Mouse (Mus musculus) CD4-positive, CD25-positive, alpha-beta regulatory T cell, adult 4 months (primary cell): ENCODE results near the gene Apbb1ip. TPM values are rescaled to one million over a fixed set of nuclear protein-coding genes. Genes with fewer than 3 reads are reported as not detected.

Experiments used
- ATAC-seq: one replicate; pipeline ENCODE4 v1.8.0; 2017
- polyA plus RNA-seq, 2 experiments: library from polyadenylated mRNA; unstranded; fragments of 100-300 nt; shearing (Covaris generic); gene quantifications; one replicate each; pipeline ENCODE4 v1.2.1; 2017

The Apbb1ip gene
- polyA plus RNA-seq, 2 experiments from 2014 or later: 91.3 to 105 TPM

DNA sequence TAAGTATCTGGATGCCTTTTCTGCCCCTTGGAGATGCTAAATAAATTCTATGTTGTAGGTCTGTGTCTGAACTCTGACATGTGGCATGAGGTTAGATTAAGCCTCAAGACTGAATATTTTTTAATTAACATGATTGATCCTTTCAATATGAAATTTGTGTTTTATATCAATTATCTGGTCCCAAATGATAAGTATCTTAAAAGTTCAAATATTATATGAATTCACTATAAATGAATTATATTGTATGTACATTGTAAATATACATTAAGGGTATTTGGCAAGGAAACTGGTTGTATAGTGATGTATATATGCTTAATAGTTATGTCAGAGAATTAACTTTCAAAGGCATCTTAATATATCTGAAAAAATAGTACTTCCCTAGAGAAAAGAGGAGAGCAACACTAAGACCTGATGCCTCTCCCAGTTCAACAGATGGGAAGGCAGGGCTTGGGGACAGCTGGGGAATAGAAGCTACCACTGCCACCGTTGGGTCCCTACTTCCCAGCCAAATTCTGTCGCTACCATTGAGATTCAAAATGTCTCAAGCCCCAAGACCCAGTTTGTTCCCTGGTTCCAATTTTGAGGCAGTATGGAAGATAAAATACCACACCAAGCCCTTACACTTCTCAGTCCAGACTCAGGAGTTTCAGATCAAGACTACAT, 2.8 kb downstream of the Apbb1ip start:
- ATAC-seq: no peak

DNA sequence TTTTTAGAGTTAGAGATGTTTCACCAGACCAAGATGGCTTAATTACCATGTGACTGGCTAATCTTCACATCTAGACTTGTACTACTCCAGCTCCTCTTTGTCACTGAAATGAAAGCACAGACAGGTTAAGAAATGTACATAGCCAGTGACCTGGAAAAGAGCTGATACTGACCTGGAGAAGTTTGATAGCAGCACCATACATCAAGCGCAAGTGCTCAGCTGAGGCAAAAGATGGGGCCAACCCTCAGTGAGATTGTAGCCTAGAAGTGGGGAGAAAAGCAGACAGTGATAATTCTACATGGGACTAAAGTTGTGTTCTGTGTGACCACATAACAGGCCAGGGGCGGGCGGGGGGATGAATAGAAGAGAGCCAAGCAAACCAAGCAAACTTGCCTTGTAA, 3.9 kb downstream of the Apbb1ip start:
- ATAC-seq: no peak

DNA sequence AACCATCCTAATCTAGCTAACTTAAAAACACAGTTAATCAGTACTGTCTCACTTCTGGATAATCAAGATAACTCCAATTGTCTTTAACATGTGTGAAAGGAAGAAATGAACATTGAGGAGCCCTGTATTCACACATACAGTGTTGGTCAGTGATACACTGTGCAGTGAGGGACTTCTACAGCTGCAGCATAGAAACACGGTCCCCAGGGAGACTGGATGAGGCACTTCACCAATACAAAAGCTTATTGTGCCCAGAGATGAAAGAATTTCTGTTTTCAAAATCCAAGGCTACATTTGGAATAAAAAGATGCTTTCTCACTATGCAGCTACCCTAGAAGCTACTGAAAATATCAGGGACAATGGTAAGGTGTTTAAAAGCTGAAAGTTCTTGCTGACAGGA, 7.0 kb downstream of the Apbb1ip start:
- no peak for ATAC-seq

DNA sequence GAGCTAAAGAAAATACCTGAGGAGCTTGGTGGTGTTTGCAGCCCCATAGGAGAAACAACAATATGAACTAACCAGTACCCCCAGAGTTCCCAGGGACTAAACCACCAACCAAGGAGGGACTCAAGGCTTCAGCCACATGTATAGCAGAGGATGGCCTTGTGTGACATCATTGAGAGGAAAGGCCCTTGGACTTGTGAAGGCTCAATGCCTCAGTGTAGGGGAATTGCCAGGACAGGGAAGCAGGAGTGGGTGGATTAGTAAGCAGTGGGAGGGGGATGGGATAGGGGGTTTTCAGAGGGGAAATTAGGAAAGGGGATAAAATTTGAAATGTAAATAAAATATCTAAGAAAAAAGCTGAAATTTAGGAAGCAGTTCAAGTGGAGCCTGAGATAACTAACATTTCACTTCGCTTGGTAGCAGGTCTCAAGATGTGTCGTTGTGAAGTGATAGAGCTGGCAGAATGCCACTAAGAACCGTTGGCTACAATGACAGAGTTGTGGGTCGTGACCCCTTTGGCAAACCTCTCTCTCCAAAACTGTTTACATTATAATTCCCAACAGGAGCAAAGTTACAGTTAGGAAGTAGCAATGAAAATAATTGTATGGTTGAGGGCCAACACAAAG, 7.6 kb downstream of the Apbb1ip start:
- ATAC-seq: no peak

DNA sequence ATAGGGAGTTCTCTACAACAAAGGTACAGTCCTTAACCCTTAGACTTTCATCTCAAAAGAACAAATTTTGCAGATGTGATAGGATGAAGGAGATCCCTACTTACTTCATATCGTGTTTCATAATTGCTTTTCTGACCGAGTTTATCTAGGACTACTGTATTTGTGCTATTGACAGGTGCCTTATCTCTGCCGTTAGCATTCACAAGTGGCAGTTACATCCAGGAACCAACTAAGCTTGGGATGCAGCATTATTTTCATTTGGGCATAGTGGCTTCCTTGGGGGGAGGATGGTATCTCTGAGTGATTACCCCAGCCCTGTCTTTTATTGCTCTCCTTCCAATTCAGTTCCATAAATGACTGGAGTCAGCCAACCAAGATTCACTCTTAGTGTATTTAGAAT, 8.2 kb downstream of the Apbb1ip start:
- no peak for ATAC-seq

DNA sequence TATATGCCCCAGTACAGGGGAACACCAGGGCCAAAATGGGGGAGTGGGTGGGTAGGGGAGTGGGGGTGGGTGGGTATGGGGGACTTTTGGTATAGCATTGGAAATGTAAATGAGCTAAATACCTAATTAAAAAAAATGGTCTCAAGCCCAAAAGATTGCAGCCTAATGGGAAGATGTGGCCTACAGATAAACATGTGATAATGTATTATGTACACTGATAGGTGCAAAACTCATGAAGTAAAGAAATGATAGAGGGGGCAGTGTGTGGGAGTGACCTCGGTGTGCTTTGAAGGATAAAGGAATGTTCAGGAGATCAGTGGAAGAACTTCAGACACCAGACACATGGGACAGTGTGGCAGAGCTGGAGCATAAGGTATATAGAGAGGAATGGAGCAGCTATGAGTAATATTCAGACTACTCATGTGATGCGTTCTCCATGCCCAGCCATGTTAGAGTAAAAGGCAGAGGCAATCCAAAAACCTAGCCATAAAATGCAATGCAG, 9.3 kb downstream of the Apbb1ip start:
- ATAC-seq: no peak

DNA sequence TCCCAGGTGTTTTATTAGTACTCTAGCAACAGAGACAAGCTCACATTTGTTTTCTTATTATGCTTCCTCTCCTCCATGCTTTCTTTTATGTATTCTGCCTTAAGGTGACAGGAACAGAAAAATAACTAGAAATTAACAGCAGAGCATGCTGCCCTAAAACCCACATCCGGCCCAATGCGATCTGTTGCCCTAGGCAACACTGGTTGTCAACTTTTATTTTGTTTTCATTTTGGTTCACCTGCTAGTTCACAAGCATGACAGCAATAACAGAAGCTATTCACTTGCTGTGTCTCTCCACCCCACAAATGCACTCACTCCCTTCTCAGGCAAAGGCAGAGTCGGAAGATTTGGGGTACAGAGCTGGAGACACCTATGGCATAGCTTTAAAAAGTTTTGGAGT, 10.3 kb downstream of the Apbb1ip start:
- peak; percentile 91 for ATAC-seq

DNA sequence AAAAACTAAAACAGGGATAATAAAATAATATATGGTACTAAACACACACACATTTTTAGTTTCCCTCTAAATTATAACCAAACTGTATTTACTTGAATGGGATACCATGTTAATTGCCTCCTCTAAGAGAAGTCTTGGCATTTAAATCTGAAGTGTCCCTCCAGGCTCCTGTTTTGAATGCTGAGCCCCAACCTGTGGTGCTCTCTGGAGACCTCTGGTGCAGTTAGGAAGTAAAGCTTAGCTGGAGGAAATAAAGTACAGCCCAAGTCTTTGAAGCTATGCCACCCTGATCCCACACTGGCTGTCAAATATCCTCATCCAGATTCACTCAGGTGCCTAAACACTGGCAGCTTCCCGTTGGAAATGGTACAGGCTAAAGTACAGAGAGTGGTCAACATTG, 10.9 kb downstream of the Apbb1ip start:
- ATAC-seq: no peak

DNA sequence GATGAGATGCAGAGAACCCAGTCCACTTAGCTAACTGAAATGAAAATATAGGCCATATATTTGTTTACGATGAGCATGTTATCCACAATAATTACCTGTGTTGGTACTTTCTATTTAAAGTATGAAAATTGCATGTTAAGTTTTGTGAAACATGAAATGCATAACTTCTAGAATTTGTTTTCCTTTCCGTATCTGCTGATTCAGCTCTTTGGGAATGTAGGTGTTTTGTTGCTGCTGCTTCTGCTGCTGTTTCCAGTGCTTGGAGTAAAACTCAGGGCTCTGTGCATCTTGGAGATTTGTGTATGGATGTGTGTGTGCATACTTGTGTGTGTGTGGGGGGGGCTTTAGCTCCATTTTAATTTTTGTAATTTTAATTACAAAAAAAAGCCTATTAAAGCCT, 14.8 kb downstream of the Apbb1ip start:
- no peak for ATAC-seq

DNA sequence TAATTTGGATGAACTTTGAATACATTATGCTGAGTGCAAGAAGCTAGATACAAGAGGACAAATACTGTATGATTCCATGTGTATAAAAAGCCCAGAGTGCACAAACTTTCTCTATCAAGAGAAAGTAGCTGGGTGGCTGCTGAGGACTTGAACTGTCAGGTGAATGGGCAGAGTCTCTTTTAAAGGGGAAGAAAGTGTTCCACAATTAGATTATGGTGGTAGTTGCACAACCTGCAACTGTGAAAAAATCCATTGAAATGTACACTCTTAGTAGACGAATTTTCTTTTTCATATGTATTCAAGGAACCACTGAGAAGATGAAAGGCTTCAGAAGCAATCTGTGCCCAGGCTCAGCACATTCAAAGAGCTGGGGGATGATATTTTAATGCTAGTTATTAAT, 15.7 kb downstream of the Apbb1ip start:
- ATAC-seq: no peak

DNA sequence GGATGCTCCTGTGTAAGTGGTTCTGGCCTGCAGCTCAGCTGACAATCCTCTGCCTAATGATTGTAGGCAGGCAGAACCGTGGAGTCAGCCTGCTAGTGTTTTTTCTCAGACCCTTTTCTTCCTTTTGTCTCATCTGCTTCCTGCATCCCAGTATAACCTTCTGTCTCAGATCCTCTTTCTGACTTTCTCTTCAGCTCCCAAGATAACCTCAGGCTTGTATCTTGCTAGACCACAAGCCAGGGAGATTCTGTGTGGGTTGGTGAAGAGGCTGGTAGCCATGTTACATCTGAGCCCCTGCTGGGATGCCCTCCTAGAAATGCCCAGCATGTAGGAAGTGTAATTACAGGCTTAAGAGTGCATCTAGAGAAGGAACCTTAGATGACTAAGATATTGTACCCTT, 16.5 kb downstream of the Apbb1ip start:
- ATAC-seq: no peak

DNA sequence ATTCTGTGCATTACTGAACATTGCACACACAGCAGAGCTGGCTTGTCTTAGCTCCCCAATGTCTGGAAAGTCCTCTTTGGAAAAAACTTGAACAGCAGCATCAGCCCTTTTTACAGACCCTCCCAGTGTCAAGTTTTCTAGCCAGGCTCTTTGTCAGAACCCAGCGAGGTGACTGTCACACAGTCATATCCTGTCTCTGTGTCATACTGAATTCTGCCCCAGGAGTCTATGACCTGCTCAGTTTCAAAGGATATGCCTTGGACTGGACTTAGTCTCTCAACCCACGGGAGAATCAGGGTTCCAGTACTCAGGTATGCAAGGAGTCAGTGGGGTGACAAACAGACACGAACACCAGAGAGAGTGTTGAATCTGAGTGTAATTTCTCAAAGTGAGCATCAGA, 21.2 kb downstream of the Apbb1ip start:
- peak; percentile 59 for ATAC-seq

DNA sequence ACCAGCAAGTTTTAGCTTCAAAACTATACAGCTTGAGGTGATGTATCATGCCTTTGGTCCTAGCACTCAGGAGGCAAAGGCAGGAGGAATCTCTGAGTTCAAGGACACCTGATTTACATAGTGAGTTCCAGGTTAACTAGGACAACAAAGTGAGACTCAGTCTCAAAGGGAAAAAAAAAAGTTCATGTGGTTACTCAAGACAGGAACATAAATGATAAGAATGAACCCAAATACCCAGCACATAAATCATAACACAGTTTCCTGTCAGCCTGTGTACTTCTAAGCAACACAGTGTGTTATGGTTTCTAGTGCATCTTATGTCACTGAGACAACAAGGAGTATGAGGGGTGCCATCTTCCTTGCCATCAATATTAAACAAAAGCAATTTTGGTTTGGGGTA, 22.6 kb downstream of the Apbb1ip start:
- ATAC-seq: peak; percentile 68

DNA sequence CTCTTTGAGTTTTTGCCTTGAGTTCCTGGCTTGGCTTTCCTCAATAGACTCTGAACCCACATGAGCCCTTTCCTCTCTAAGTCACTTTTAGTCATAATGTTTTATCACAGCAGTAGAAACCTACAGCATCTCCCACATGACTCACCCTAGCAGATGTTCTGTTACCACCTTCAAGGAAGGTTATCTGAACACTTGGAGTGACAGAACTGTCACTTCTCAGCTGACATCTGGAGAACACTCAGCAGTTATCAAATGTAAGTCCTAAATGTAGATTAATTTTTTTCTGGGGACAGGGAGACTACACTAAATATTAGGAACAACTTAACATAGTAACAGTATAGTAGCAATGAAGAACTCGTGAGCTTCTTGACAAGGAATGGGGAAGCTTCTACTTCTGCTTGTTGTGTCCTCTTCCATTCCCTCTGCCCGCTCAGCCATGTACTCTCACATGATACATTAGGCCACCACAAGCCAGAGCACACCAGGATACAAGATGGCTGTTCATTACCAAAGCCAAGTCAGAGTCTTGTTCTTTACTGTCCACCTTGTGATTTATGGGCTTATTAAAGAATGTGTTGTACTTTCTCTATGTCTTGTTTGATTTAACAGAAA, 25.6 kb downstream of the Apbb1ip start:
- ATAC-seq: no peak

DNA sequence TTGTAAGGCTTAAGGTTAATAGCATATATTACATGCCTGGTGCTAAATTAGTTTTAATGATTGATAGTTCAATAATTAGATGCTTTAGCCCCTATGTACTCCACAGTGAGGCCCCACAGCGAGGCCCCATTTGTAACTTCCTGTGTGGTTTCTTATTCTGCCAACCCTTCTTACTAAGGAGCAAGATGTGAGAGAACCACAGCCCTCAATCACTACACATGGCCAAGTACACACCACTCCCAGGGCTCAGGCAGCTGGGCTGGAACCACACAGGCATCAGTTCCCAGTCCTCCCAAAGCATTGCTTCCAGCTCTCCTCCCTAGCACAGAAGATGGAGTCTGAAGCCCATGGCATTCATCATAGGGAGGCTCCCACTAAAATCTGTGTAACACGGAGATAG, 31.7 kb downstream of the Apbb1ip start:
- peak; percentile 72 for ATAC-seq

DNA sequence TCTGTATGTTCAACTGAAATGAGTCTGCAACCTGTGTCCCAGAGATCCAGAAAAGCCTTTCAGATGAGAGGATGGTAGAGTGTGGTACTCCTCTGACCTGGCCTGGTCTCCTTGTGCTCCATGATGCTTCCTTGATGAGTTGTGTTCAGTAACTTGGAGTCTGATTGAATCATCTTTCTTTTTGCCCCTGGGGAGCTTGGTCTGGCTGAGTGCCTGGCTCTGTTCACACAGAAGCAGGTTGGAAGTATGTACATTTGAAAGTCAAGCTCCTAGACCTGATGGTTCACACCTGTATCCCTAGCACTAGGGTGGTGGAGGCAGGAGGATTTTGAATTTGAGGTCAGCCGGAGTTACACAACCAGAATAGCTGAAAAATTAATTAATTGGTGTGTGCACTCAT, 32.7 kb downstream of the Apbb1ip start:
- no peak for ATAC-seq

DNA sequence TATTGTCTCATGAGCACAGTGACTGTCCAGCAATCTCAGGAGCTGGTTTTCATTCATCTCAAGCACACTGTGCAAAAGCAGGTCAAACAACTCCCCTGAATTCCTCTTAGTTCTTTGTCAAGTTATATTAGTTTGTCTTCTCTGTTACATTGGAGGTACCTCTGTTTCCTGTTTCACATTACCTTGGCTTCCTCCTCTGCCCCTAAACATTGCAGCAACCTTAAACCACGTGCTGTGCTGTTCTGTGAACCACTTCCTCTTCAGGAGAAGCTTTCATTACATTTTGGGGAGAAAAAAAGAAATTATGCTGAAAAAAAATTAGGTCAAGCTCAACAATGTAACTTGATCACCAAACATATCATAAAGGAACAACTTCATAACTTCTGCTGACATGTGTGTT, 33.4 kb downstream of the Apbb1ip start:
- peak; percentile 70 for ATAC-seq

DNA sequence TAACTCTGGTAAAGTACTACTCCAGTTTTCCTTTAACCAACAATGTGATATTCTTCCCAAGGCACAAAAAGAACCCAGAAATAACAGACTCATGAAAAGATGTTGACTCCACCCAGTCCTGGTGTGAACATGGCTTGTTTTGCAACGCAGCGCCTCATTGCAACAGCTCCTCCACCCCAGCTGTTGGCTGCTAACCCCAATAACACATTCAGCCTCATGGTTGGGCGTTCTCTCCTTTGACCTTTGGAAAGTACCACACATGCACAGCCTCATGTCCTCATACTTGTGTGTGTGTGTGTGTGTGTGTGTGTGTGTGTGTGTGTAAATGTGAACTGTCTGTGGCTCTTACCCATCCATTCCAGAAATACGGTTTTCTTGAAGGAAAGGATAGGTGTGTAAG, 37.0 kb downstream of the Apbb1ip start:
- peak; percentile 43 for ATAC-seq

DNA sequence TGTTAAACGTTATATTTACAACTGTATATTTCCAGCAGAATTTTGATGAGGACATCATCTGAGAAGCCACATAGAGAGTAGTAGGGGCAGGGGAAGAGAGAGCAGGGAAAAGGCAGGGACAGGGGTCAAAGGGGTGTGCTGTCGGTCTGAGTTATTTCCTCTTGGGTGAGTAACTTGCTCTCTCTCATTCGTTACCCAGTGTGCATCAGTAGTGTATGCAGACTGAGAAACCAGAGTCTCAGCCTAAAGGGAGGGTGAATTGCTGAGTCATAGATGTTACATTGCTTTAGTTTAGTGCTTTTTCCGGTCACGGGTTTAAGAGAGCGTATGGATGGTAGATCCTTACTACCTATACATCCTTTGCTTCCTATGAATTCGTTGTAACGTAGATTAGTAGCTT, 37.6 kb downstream of the Apbb1ip start:
- peak; percentile 38 for ATAC-seq

DNA sequence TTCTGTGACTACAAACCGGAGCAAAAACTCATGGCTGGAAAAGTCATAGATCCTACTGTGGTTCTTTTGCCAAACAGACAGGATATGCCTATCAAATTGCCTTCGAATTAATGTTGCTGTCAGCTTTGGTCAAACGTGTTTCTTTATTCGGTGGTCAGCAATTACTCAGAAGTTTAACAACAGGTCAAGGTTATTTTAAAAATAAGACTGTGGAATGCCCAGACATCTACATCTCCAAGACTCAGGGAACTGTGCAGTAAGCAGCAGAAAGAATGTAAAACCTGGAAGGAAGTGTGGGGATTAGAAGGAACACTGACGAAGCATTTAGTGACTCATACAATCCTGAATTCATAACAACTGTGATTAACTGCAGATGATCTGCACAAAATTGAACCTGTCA, 40.0 kb downstream of the Apbb1ip start:
- ATAC-seq: no peak

DNA sequence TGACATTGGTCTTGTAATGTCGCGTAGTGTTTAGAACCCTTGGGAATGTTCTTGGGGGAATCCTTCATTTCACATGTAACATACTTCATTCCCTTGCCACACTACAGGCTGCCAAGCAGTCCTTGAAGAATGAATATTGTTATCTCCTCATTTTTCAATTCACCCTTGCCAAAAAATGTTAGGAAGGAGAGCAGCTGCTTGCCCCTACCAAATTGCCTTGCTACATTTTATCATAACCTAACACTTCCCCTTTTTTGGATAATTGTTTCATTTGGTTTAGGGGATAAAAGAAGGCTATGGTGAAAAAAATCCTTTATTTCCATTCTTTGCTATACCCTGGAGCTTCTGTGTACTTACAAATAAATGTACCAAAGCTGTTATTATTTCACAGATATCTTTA, 41.8 kb downstream of the Apbb1ip start:
- no peak for ATAC-seq

DNA sequence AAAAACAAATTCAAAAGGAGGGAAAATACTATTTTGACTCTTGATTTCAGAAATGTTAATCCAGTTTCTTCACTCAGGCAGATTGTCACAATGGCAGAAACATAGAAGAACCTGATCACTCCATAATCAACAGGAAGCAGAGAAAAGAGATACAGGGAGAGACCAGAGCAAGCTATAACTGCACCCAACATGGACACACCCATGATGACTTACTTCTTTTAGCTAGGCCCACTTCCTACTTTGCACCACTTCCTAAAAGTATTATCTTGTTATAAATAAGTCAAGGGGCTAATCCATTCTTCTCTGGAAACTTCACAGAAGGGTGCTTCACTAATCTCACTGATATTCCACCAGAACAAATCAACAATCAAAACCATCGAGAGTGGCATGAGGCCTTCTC, 42.3 kb downstream of the Apbb1ip start:
- ATAC-seq: peak; percentile 52

DNA sequence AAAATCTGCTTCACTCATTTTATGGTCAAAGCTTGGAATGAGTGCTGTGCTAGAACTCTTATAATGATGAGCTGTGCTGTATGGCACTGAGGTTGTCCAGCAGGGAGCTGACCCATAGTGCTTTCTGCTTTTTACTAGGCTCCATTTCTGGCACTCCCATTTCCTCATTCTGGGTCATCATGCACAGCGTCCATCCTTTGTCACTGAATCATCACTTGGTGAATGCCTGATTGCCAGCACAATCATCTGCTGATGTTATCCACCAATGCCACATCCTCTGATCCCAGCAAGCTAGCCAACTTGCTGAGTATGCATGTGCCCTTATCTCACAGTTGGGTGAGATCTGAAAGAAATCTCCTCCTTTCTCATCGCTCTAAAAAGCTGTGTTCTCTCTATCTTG, 48.4 kb downstream of the Apbb1ip start:
- no peak for ATAC-seq

DNA sequence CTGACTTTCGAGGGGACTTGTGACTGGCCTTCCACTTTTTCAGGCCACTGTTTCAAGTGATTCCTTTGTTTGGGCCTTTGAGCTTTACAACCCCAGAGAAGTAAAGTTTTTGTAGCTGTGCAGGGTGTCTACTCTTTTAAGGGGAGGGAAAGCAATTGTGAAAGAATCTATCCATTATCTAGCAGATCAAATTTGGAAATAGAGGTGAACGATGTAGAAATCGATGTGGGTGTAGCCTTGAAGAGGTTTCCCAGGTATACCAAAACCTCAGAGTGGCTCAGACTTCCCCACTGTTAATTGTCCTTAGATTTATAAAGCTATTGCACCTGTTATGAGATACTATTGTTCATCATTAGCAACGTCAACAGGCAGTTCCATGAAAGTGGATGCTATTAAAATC, 71.6 kb downstream of the Apbb1ip start:
- no peak for ATAC-seq
